Mouse (Mus musculus) inflammation-experienced regulatory T-cells, adult 16 weeks (primary cell): Measurements from ENCODE around the gene Tas2r114. TPM values are rescaled to one million over a fixed set of nuclear protein-coding genes. Genes with fewer than 3 reads are reported as not detected.

Source experiments
- polyA plus RNA-seq: library from polyadenylated mRNA; unstranded; fragments of 100-300 nt; shearing (Covaris generic); gene quantifications from one replicate; pipeline ENCODE4 v1.2.1, GENCODE M21; 2017

Tas2r114 gene
- not detected for polyA plus RNA-seq

GRCm38 (mm10) chr6:131689963-131690362 is at the start of gene Tas2r114:
Gene Tas2r114, minus strand, starts transcription at chr6:131690063.

GRCm38 (mm10) chr6:131687395-131687794 is 2.5 kb downstream of the Tas2r114 start, which contains the start of gene Tas2r105:
Gene Tas2r105, minus strand, starts transcription at chr6:131687495.

GRCm38 (mm10) chr6:131685644-131686043 is 4.2 kb downstream of the Tas2r114 start, which contains the start of gene Tas2r104:
Gene Tas2r104, minus strand, starts transcription at chr6:131685744.

GRCm38 (mm10) chr6:131678786-131679185 is 11.1 kb downstream of the Tas2r114 start, which contains the start of gene Tas2r106:
Gene Tas2r106, minus strand, starts transcription at chr6:131678886.

GRCm38 (mm10) chr6:131660049-131660448 is 29.8 kb downstream of the Tas2r114 start, which contains the start of gene Tas2r107:
Gene Tas2r107, minus strand, starts transcription at chr6:131660149.

Other genes with a start within 250 kb of the Tas2r114 start
- not detected for gene 5430401F13Rik, start 203.7 kb downstream of the Tas2r114 start, polyA plus RNA-seq
- not detected for gene Gm6619, start 203.7 kb downstream of the Tas2r114 start, polyA plus RNA-seq
- not detected for gene Tas2r130, start 59.2 kb downstream of the Tas2r114 start, polyA plus RNA-seq
- gene Tas2r107, start 29.9 kb downstream of the Tas2r114 start, polyA plus RNA-seq = not detected
- gene Tas2r106, start 11.2 kb downstream of the Tas2r114 start, polyA plus RNA-seq = not detected
- gene Tas2r104, start 4.3 kb downstream of the Tas2r114 start, polyA plus RNA-seq = not detected
- not detected for gene Tas2r105, start 2.6 kb downstream of the Tas2r114 start, polyA plus RNA-seq